Mouse (Mus musculus) hindbrain, postnatal 0 days (tissue): Measurements from ENCODE around the gene Fads3. TPM values are rescaled to one million over a fixed set of nuclear protein-coding genes. Genes with fewer than 3 reads are reported as not detected.

Source experiments
- ATAC-seq: fragments of 200-750 bp; cut with Nextera tagmentation; 2 replicates; pipeline ENCODE4 v1.8.0; 2017; ENCODE audit warnings: mild to moderate bottlenecking, moderate TSS enrichment, moderate library complexity
- DNase-seq: peaks from one replicate; pipeline ENCODE4 v3.0.0-alpha.2; 2015; ENCODE audit warnings: low spot score
- H3K27ac ChIP-seq: fragments of 300-500 bp; sonication (generic); 2 replicates; pipeline ENCODE4 v1.5.1; 2014; ENCODE audit warnings: mild to moderate bottlenecking
- H3K27me3 ChIP-seq: fragments of 300-500 bp; sonication (generic); 2 replicates; pipeline ENCODE4 v1.6.1; 2014; ENCODE audit warnings: low read length, mixed read lengths; ENCODE audit not compliant: insufficient read depth
- H3K36me3 ChIP-seq: fragments of 300-500 bp; sonication (generic); 2 replicates; pipeline ENCODE4 v1.6.1; 2014; ENCODE audit warnings: low read length, mixed read lengths; ENCODE audit not compliant: insufficient read depth
- H3K4me1 ChIP-seq: fragments of 300-500 bp; sonication (generic); 2 replicates; pipeline ENCODE4 v1.6.1; 2014; ENCODE audit warnings: antibody characterized with exemption, low read length, mixed read lengths; ENCODE audit not compliant: insufficient read depth
- H3K4me2 ChIP-seq: fragments of 300-500 bp; sonication (generic); 2 replicates; pipeline ENCODE4 v1.6.1; 2014; ENCODE audit warnings: low read depth, mild to moderate bottlenecking, low read length, moderate library complexity, mixed read lengths
- H3K4me3 ChIP-seq: fragments of 300-500 bp; sonication (generic); 2 replicates; pipeline ENCODE4 v1.5.1; 2014; ENCODE audit warnings: low read length
- H3K9ac ChIP-seq: fragments of 300-500 bp; sonication (generic); replicated peaks from 2 replicates; pipeline ENCODE4 v1.6.1; 2014; ENCODE audit warnings: mild to moderate bottlenecking, low read length, moderate library complexity, mixed read lengths
- H3K9me3 ChIP-seq: fragments of 300-500 bp; sonication (generic); 2 replicates; pipeline ENCODE4 v1.6.1; 2016; ENCODE audit warnings: low read length, mixed read lengths
- CTCF ChIP-seq: IDR thresholded peaks from 2 replicates; pipeline ENCODE4 v1.5.1; 2016; ENCODE audit warnings: antibody characterized with exemption, control low read depth, low read depth
- WGBS: fragments of 180-500 bp; shearing (Covaris S2); extraction: QIAGEN DNeasy Blood & Tissue Kit; methylation state at CpG from one replicate; pipeline ENCODE4 v1.1.7; 2014; 5-methylcytosine and 5-hydroxymethylcytosine counted together
- polyA plus RNA-seq: library from polyadenylated mRNA; unstranded; fragments of >200 nt; fragmentation: Nextera tagmentation; extraction: Ambion mirVana; gene quantifications from 2 replicates; pipeline ENCODE4 v1.2.1, GENCODE M21; 2015
- total RNA-seq: library from RNA; depleted of rRNA; stranded (reverse); fragments of >200 nt; gene quantifications from 2 replicates; pipeline ENCODE4 v1.2.3, GENCODE M21; 2014

Fads3 gene
- total and polyA plus RNA-seq, 2 experiments from 2014 or later: 37.4 to 59.0 TPM

GRCm38 (mm10) chr19:10039615-10040014 lies 1.8 kb upstream of the Fads3 start:
- ATAC-seq: no peak
- no peaks in the 10 kb centered on the region for H3K36me3 ChIP-seq

GRCm38 (mm10) chr19:10040866-10041387 lies 442 bp upstream of the Fads3 start:
- Histone ChIP-seq H3K9ac (peak overlapping the region; percentile 74), H3K4me3 (peak overlapping the region; percentile 71), H3K4me1 (peaks cover 18% of the 10 kb centered on the region; the same call in 1 of the 2 replicates), H3K36me3 (no peaks in the 10 kb centered on the region), H3K27ac (peak overlapping the region; percentile 67), H3K4me2 (peak overlapping the region; percentile 88), H3K9me3 (no peaks in the 10 kb centered on the region), H3K27me3 (no peaks in the 10 kb centered on the region)
- DNase-seq (peak; percentile 36), ATAC-seq (peak; percentile 8; the same call in 1 of the 2 replicates)
- 4% methylated on average over 17 of the region's 20 CpGs for WGBS
- peak; percentile 27 for TF ChIP-seq CTCF

More at GRCm38 (mm10) chr19:10039615-10040014, 1.8 kb upstream of the Fads3 start:
- H3K9me3 ChIP-seq: no peaks in the 10 kb centered on the region
- no peaks in the 10 kb centered on the region for H3K27me3 ChIP-seq
- 96% methylated on average over 2 of the region's 2 CpGs for WGBS
- H3K4me2 ChIP-seq: no peak overlapping the region
- peak; percentile 53 for TF ChIP-seq CTCF
- no peak for DNase-seq
- H3K4me3 ChIP-seq: no peak overlapping the region
- no peak overlapping the region for H3K27ac ChIP-seq
- no peak overlapping the region for H3K9ac ChIP-seq
- H3K4me1 ChIP-seq: peaks cover 18% of the 10 kb centered on the region; the same call in 1 of the 2 replicates

GRCm38 (mm10) chr19:10042232-10042631 lies 863 bp downstream of the Fads3 start:
- H3K27me3 ChIP-seq: no peaks in the 10 kb centered on the region
- H3K4me3 ChIP-seq: peak overlapping the region; percentile 71
- H3K9me3 ChIP-seq: no peaks in the 10 kb centered on the region
- TF ChIP-seq CTCF: no peak
- DNase-seq (no peak), ATAC-seq (peak; percentile 11; the same call in 1 of the 2 replicates)
- no peaks in the 10 kb centered on the region for H3K36me3 ChIP-seq
- 37% methylated on average over 6 of the region's 6 CpGs for WGBS
- H3K9ac ChIP-seq: peak overlapping the region; percentile 74
- H3K4me1 ChIP-seq: peaks cover 18% of the 10 kb centered on the region; the same call in 1 of the 2 replicates
- peak overlapping the region; percentile 88 for H3K4me2 ChIP-seq
- H3K27ac ChIP-seq: peak overlapping the region; percentile 67; the same call in 1 of the 2 replicates

- H3K4me3 ChIP-seq: peak overlapping the region; percentile 71
- WGBS: 73% methylated on average over 4 of the region's 4 CpGs
- peaks cover 18% of the 10 kb centered on the region; the same call in 1 of the 2 replicates for H3K4me1 ChIP-seq
- H3K36me3 ChIP-seq: no peaks in the 10 kb centered on the region
- 0 out of 2 replicates have a peak overlapping the region, but pooled peaks have one; percentile 74 for H3K9ac ChIP-seq
- H3K4me2 ChIP-seq: peak overlapping the region; percentile 88
- no peak overlapping the region; the same call in 1 of the 2 replicates for H3K27ac ChIP-seq
- H3K9me3 ChIP-seq: no peaks in the 10 kb centered on the region
- ATAC-seq: no peak
- no peaks in the 10 kb centered on the region for H3K27me3 ChIP-seq
- no peak for TF ChIP-seq CTCF
- no peak for DNase-seq
Measured at GRCm38 (mm10) chr19:10042816-10043215, 1.4 kb downstream of the Fads3 start.

GRCm38 (mm10) chr19:10043643-10044042 lies 2.3 kb downstream of the Fads3 start:
- Histone ChIP-seq H3K27me3 (no peaks in the 10 kb centered on the region), H3K4me3 (no peak overlapping the region), H3K36me3 (no peaks in the 10 kb centered on the region), H3K9ac (no peak overlapping the region), H3K9me3 (no peaks in the 10 kb centered on the region), H3K4me1 (peaks cover 18% of the 10 kb centered on the region; the same call in 1 of the 2 replicates), H3K27ac (no peak overlapping the region; the same call in 1 of the 2 replicates), H3K4me2 (peak overlapping the region; percentile 88)
- TF ChIP-seq CTCF: no peak
- DNase-seq: no peak
- ATAC-seq: no peak

- no peak for DNase-seq
- no peak for TF ChIP-seq CTCF
- WGBS: 88% methylated on average over 2 of the region's 2 CpGs
Measured at GRCm38 (mm10) chr19:10045707-10046106, 4.3 kb downstream of the Fads3 start.

GRCm38 (mm10) chr19:10046346-10046745 lies 5.0 kb downstream of the Fads3 start:
- Histone ChIP-seq H3K9me3 (no peaks in the 10 kb centered on the region), H3K4me1 (peaks cover 18% of the 10 kb centered on the region; the same call in 1 of the 2 replicates), H3K36me3 (no peaks in the 10 kb centered on the region), H3K27me3 (no peaks in the 10 kb centered on the region), H3K9ac (no peak overlapping the region), H3K4me3 (no peak overlapping the region), H3K27ac (no peak overlapping the region), H3K4me2 (no peak overlapping the region)
- 68% methylated on average over 4 of the region's 4 CpGs for WGBS
- ATAC-seq (no peak), DNase-seq (no peak)
- TF ChIP-seq CTCF: no peak

More at GRCm38 (mm10) chr19:10045707-10046106, 4.3 kb downstream of the Fads3 start:
- Histone ChIP-seq H3K4me3 (no peak overlapping the region), H3K36me3 (no peaks in the 10 kb centered on the region), H3K9ac (no peak overlapping the region), H3K4me1 (peaks cover 18% of the 10 kb centered on the region; the same call in 1 of the 2 replicates), H3K27me3 (no peaks in the 10 kb centered on the region), H3K4me2 (no peak overlapping the region), H3K9me3 (no peaks in the 10 kb centered on the region), H3K27ac (no peak overlapping the region)
- no peak for ATAC-seq
